Mouse (Mus musculus): ENCODE data around the gene P4ha1. TPM values are rescaled to one million over a fixed set of nuclear protein-coding genes. Genes with fewer than 3 reads are reported as not detected.

Gene P4ha1
- polyA plus RNA-seq, 2 experiments, result 5.1 to 9.3 TPM

DNA sequence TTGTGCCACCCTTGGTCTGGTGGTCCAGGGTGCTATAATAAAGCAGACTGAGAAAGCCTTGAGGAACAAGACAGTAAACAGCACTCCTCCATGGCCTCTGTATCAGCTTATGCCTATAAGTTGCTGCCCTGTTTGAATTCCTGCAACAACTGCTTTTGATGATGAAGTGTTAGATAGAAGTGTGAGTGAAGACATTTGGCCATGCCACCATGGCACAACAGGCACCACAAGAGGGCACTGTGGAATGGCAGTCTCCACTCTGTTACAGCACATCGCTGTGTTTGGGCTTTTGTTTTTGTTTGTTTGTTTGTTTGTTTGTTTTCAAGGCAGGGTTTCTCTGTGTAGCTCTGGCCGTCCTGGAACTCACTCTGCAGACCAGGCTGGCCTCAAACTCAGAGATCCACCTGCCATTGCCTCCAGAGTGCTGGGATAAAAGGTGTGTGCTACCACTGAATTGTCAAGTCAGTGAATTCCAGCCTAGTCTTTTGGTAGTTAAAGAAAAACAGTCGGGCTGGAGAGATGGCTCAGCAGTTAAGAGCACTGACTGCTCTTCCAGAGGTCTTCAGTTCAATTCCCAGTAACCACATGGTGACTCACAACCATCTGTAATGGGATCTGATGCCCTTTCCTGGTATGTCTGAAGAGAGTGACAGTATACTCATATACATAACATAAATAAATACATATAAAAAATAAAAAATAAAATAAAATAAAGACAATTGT is 13.9 kb upstream of the P4ha1 start:
- Histone ChIP-seq H3K36me3 (replicated peaks; ENCODE audit: control insufficient read depth, insufficient read depth, low read depth) (no peaks in the 10 kb centered on the region), H3K4me1 (replicated peaks; ENCODE audit: control insufficient read depth in 2 of 2, insufficient read depth in 2 of 2, low read length in 1 of 2) (no peaks in the 10 kb centered on the region; a peak in 1 of 4 replicates), H3K9me3 (ENCODE audit: control insufficient read depth, low read length) (no peaks in the 10 kb centered on the region), H3K4me3 (ENCODE audit: insufficient read depth in 1 of 2, low read depth in 2 of 2, low read length in 2 of 2) (no peak overlapping the region), H3K27ac (no peak overlapping the region), H3K4me2 (ENCODE audit: low read depth) (no peak overlapping the region), H3K9ac (replicated peaks) (no peak overlapping the region), H3K27me3 (ENCODE audit: control insufficient read depth, insufficient read depth, low read length) (no peaks in the 10 kb centered on the region)
- DNase-seq (ENCODE audit: low read depth in 3 of 3, low spot score in 3 of 3) (no peak), ATAC-seq (ENCODE audit: insufficient read depth) (no peak)
- peak; percentile 81 for TF ChIP-seq CTCF (IDR thresholded peaks at IDR 0.05; ENCODE audit: low read depth)
- TF ChIP-seq EP300 (IDR thresholded peaks at IDR 0.05; ENCODE audit: low read depth), result no peak
- WGBS (ENCODE audit: insufficient replicate concordance), result 24% methylated on average over 3 of the region's 3 CpGs

- no peaks in the 10 kb centered on the region for H3K36me3 ChIP-seq (replicated peaks; ENCODE audit: control insufficient read depth, insufficient read depth, low read depth)
- no peaks in the 10 kb centered on the region for H3K9me3 ChIP-seq (ENCODE audit: control insufficient read depth, low read length)
- DNase-seq (ENCODE audit: low read depth in 3 of 3, low spot score in 3 of 3) (no peak), ATAC-seq (ENCODE audit: insufficient read depth) (no peak)
- H3K4me2 ChIP-seq (ENCODE audit: low read depth), result no peak overlapping the region
- WGBS (ENCODE audit: insufficient replicate concordance), result 22% methylated on average over 2 of the region's 2 CpGs
- H3K9ac ChIP-seq (replicated peaks), result no peak overlapping the region
- no peaks in the 10 kb centered on the region; a peak in 1 of 4 replicates for H3K4me1 ChIP-seq (replicated peaks; ENCODE audit: control insufficient read depth in 2 of 2, insufficient read depth in 2 of 2, low read length in 1 of 2)
- H3K27ac ChIP-seq, result no peak overlapping the region
- H3K4me3 ChIP-seq (ENCODE audit: insufficient read depth in 1 of 2, low read depth in 2 of 2, low read length in 2 of 2), result no peak overlapping the region
- TF ChIP-seq CTCF (IDR thresholded peaks at IDR 0.05; ENCODE audit: low read depth) (no peak), EP300 (IDR thresholded peaks at IDR 0.05; ENCODE audit: low read depth) (no peak)
- no peaks in the 10 kb centered on the region for H3K27me3 ChIP-seq (ENCODE audit: control insufficient read depth, insufficient read depth, low read length)
These were observed 13.0 kb upstream of the P4ha1 start for GRCm38 (mm10) chr10:59310124-59310523.

- no peak overlapping the region for H3K9ac ChIP-seq (replicated peaks)
- H3K9me3 ChIP-seq (ENCODE audit: control insufficient read depth, low read length), result no peaks in the 10 kb centered on the region
- no peak overlapping the region for H3K27ac ChIP-seq
- no peaks in the 10 kb centered on the region for H3K27me3 ChIP-seq (ENCODE audit: control insufficient read depth, insufficient read depth, low read length)
- ATAC-seq (ENCODE audit: insufficient read depth) (no peak), DNase-seq (ENCODE audit: low read depth in 3 of 3, low spot score in 3 of 3) (no peak)
- H3K36me3 ChIP-seq (replicated peaks; ENCODE audit: control insufficient read depth, insufficient read depth, low read depth), result no peaks in the 10 kb centered on the region
- H3K4me3 ChIP-seq (ENCODE audit: insufficient read depth in 1 of 2, low read depth in 2 of 2, low read length in 2 of 2), result no peak overlapping the region
- TF ChIP-seq CTCF (IDR thresholded peaks at IDR 0.05; ENCODE audit: low read depth), result no peak
- TF ChIP-seq EP300 (IDR thresholded peaks at IDR 0.05; ENCODE audit: low read depth), result no peak
- WGBS (ENCODE audit: insufficient replicate concordance), result 58% methylated on average over 6 of the region's 6 CpGs
- no peaks in the 10 kb centered on the region; a peak in 1 of 4 replicates for H3K4me1 ChIP-seq (replicated peaks; ENCODE audit: control insufficient read depth in 2 of 2, insufficient read depth in 2 of 2, low read length in 1 of 2)
- no peak overlapping the region for H3K4me2 ChIP-seq (ENCODE audit: low read depth)
These were observed 12.2 kb upstream of the P4ha1 start for GRCm38 (mm10) chr10:59310691-59311457.

DNA sequence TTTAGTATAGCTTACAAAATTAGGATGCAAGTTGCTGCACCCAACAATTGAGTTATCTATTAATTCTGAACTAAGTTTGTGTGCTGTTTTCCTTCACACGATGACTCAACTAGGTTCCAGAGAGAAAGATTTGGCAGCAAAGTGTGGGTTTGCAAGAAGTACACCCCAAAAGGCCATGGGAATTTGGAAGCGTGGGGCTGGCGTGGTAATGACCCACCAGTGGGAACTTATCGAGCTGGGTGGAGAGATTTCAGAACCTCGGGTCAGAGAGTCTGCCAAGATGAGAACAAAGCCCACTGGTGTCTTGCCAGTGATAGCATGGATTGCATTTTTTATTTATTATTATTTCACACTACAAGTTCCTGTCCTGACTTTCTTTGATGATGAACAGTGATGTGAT is 11.2 kb upstream of the P4ha1 start:
- Histone ChIP-seq H3K4me1 (replicated peaks; ENCODE audit: control insufficient read depth in 2 of 2, insufficient read depth in 2 of 2, low read length in 1 of 2) (no peaks in the 10 kb centered on the region; a peak in 1 of 4 replicates), H3K27ac (no peak overlapping the region), H3K4me2 (ENCODE audit: low read depth) (no peak overlapping the region), H3K9me3 (ENCODE audit: control insufficient read depth, low read length) (no peaks in the 10 kb centered on the region), H3K27me3 (ENCODE audit: control insufficient read depth, insufficient read depth, low read length) (no peaks in the 10 kb centered on the region), H3K9ac (replicated peaks) (no peak overlapping the region), H3K4me3 (ENCODE audit: insufficient read depth in 1 of 2, low read depth in 2 of 2, low read length in 2 of 2) (no peak overlapping the region), H3K36me3 (replicated peaks; ENCODE audit: control insufficient read depth, insufficient read depth, low read depth) (no peaks in the 10 kb centered on the region)
- WGBS (ENCODE audit: insufficient replicate concordance), result 64% methylated on average over 5 of the region's 5 CpGs
- DNase-seq (ENCODE audit: low read depth in 3 of 3, low spot score in 3 of 3), result no peak
- no peak for TF ChIP-seq EP300 (IDR thresholded peaks at IDR 0.05; ENCODE audit: low read depth)
- no peak for TF ChIP-seq CTCF (IDR thresholded peaks at IDR 0.05; ENCODE audit: low read depth)
- ATAC-seq (ENCODE audit: insufficient read depth), result no peak

DNA sequence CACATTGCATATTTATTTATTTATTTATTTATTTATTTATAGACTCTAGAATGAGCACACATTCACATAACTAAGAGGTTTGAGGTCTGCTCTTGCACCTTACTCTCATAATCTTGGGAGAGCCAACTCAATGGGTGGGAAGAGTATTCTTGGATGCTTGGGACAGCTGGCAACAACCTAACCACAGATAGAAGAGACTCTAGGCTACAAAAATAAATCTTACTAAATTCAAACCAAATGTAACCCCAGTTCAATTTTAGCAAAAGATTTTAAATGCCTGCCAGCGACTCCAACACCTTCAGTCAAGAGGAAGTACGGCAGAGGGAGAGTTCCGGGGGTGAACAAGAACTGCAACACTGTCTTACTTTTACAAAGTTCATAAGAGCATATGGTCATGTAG is 2.0 kb upstream of the P4ha1 start:
- TF ChIP-seq EP300 (IDR thresholded peaks at IDR 0.05; ENCODE audit: low read depth), result no peak
- TF ChIP-seq CTCF (IDR thresholded peaks at IDR 0.05; ENCODE audit: low read depth), result no peak
- H3K4me3 ChIP-seq (ENCODE audit: insufficient read depth in 1 of 2, low read depth in 2 of 2, low read length in 2 of 2), result no peak overlapping the region
- DNase-seq (ENCODE audit: low read depth in 3 of 3, low spot score in 3 of 3) (no peak), ATAC-seq (ENCODE audit: insufficient read depth) (no peak)
- no peak overlapping the region for H3K9ac ChIP-seq (replicated peaks)
- H3K4me2 ChIP-seq (ENCODE audit: low read depth), result no peak overlapping the region
- no peak overlapping the region for H3K27ac ChIP-seq
- no peaks in the 10 kb centered on the region for H3K27me3 ChIP-seq (ENCODE audit: control insufficient read depth, insufficient read depth, low read length)
- H3K4me1 ChIP-seq (replicated peaks; ENCODE audit: control insufficient read depth in 2 of 2, insufficient read depth in 2 of 2, low read length in 1 of 2), result peaks cover 7 to 9% of the 10 kb centered on the region in 2 experiments
- H3K9me3 ChIP-seq (ENCODE audit: control insufficient read depth, low read length), result no peaks in the 10 kb centered on the region
- 76% methylated on average over 3 of the region's 3 CpGs for WGBS (ENCODE audit: insufficient replicate concordance)
- no peaks in the 10 kb centered on the region for H3K36me3 ChIP-seq (replicated peaks; ENCODE audit: control insufficient read depth, insufficient read depth, low read depth)

All from liver, embryonic 14.5 days (tissue).